Mouse (Mus musculus) liver, postnatal 0 days (tissue): ENCODE results near the gene Zfp518a. TPM values are rescaled to one million over a fixed set of nuclear protein-coding genes. Genes with fewer than 3 reads are reported as not detected.

Experiments
- ATAC-seq: fragments of 200-750 bp; cut with Nextera tagmentation; 2 replicates; pipeline ENCODE4 v1.8.0; 2017; ENCODE audit warnings: mild to moderate bottlenecking, moderate library complexity
- DNase-seq: peaks from one replicate; pipeline ENCODE4 v3.0.0-alpha.2; 2016
- H3K27ac ChIP-seq: fragments of 300-500 bp; sonication (generic); 2 replicates; pipeline ENCODE4 v1.5.1; 2014; ENCODE audit warnings: antibody characterized with exemption, moderate library complexity, mild to moderate bottlenecking, low read depth
- H3K27me3 ChIP-seq: fragments of 300-500 bp; sonication (generic); 2 replicates; pipeline ENCODE4 v1.6.1; 2014; ENCODE audit warnings: low read length, control low read depth, mixed read lengths; ENCODE audit not compliant: insufficient read depth
- H3K36me3 ChIP-seq: fragments of 300-500 bp; sonication (generic); replicated peaks from 2 replicates; pipeline ENCODE4 v1.6.1; 2014; ENCODE audit warnings: mild to moderate bottlenecking, control low read depth, low read length, moderate library complexity, mixed read lengths; ENCODE audit not compliant: insufficient read depth
- H3K4me1 ChIP-seq: fragments of 300-500 bp; sonication (generic); 2 replicates; pipeline ENCODE4 v1.6.1; 2014; ENCODE audit warnings: antibody characterized with exemption, mild to moderate bottlenecking, control low read depth; ENCODE audit not compliant: insufficient read depth
- H3K4me2 ChIP-seq: fragments of 300-500 bp; sonication (generic); 2 replicates; pipeline ENCODE4 v1.6.1; 2014; ENCODE audit warnings: low read depth, mild to moderate bottlenecking, low read length, moderate library complexity, mixed read lengths
- H3K4me3 ChIP-seq: fragments of 300-500 bp; sonication (generic); 2 replicates; pipeline ENCODE4 v1.5.1; 2014; ENCODE audit warnings: low read depth, low read length
- H3K9ac ChIP-seq: fragments of 300-500 bp; sonication (generic); replicated peaks from 2 replicates; pipeline ENCODE4 v1.6.1; 2014; ENCODE audit warnings: mild to moderate bottlenecking, moderate library complexity
- H3K9me3 ChIP-seq: fragments of 300-500 bp; sonication (generic); 2 replicates; pipeline ENCODE4 v1.6.1; 2016; ENCODE audit warnings: mild to moderate bottlenecking, control low read depth, low read length, mixed read lengths
- CTCF ChIP-seq: sonication (generic); IDR thresholded peaks from 2 replicates; pipeline ENCODE4 v1.5.1; 2016; ENCODE audit warnings: antibody characterized with exemption, low read depth
- EP300 ChIP-seq: IDR thresholded peaks from 2 replicates; pipeline ENCODE4 v1.6.1; 2016; ENCODE audit warnings: antibody characterized with exemption, low read depth, mild to moderate bottlenecking
- WGBS: fragments of 180-500 bp; shearing (Covaris S2); extraction: QIAGEN DNeasy Blood & Tissue Kit; methylation state at CpG from one replicate; pipeline ENCODE4 v1.1.7; 2014; ENCODE audit not compliant: insufficient replicate concordance; 5-methylcytosine and 5-hydroxymethylcytosine counted together
- microRNA-seq: library from miRNA; unstranded; fragments of <30 nt; microRNA quantifications from one replicate; pipeline ENCODE4, GENCODE M21; 2016
- polyA plus RNA-seq: library from polyadenylated mRNA; unstranded; fragments of >200 nt; fragmentation: Nextera tagmentation; extraction: Ambion mirVana; gene quantifications from 2 replicates; pipeline ENCODE4 v1.2.1, GENCODE M21; 2015

Gene Zfp518a
- polyA plus RNA-seq, 1 experiment from 2014 or later, result 3.1 TPM

GRCm38 (mm10) chr19:40964367-40964891 is 69.9 kb downstream of the Zfp518a start:
- TF ChIP-seq CTCF, result no peak
- ATAC-seq (no peak), DNase-seq (no peak)
- Histone ChIP-seq H3K4me3 (no peak overlapping the region), H3K36me3 (0 out of 2 replicates have a peak, but pooled peaks cover 2% of the 10 kb centered on the region), H3K9ac (no peak overlapping the region), H3K4me2 (no peak overlapping the region), H3K4me1 (0 out of 2 replicates have a peak, but pooled peaks cover 3% of the 10 kb centered on the region), H3K27ac (no peak overlapping the region), H3K9me3 (no peaks in the 10 kb centered on the region), H3K27me3 (no peaks in the 10 kb centered on the region)
- 77% methylated on average over 3 of the region's 3 CpGs for WGBS

GRCm38 (mm10) chr19:40964936-40965850 is 70.7 kb downstream of the Zfp518a start:
- TF ChIP-seq EP300 (no peak), CTCF (no peak)
- Histone ChIP-seq H3K4me2 (no peak overlapping the region), H3K4me3 (no peak overlapping the region), H3K9me3 (no peaks in the 10 kb centered on the region), H3K9ac (no peak overlapping the region), H3K27ac (no peak overlapping the region), H3K27me3 (no peaks in the 10 kb centered on the region), H3K4me1 (no peaks in the 10 kb centered on the region), H3K36me3 (0 out of 2 replicates have a peak, but pooled peaks cover 2% of the 10 kb centered on the region)
- WGBS, result 69% methylated on average over 6 of the region's 6 CpGs
- ATAC-seq, result no peak
- no peak for DNase-seq

Small RNA genes lying within 50 kb of the gene (microRNA-seq; reads per million reads assigned to microRNA genes)
- not detected for gene Mir8092

Other genes with a start within 250 kb of the Zfp518a start
- 1.2 and 1.3 TPM in 2 replicates for gene Cc2d2b, start 146.0 kb upstream of the Zfp518a start, polyA plus RNA-seq
- 2.5 and 2.9 TPM in 2 replicates for gene Ccnj, start 63.4 kb upstream of the Zfp518a start, polyA plus RNA-seq
- gene Blnk, start 99.8 kb downstream of the Zfp518a start, polyA plus RNA-seq, result 4.9 and 5.4 TPM in 2 replicates
- gene Dntt, start 134.6 kb downstream of the Zfp518a start, polyA plus RNA-seq, result 0.32 and 0.36 TPM in 2 replicates
- not detected in 2 replicates for gene Opalin, start 182.4 kb downstream of the Zfp518a start, polyA plus RNA-seq